Mouse (Mus musculus): Measurements from ENCODE around the gene Ccng1.

Ccng1 gene

DNA sequence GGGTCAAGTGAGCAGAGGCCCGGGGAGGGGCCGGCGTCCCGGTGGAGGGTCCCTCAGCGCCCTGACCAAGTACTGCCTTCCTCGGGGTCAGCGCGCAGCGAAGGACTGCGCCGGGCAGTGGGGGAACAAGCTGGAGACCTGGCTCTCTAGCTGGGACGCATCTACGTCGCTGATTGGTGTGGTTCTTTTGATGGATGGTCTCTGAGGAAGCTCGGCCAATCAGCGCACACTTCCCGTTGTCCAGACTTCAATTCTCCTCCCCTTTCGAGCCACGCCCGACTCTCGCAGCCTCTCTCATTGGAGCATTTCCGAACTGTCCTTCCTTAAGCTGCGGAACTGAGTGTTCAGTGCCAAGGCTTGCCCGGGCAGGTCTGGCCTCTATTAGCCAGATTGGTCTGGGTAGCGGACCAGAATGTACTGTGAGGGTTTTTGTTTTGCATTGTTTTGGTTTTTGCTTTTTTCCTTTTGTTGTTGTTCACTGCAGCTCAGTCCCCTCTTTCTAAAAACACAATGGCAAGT is at the start of gene Ccng1:
Ccng1 (minus strand) TSS at position 203 of the 519 bp plus-strand sequence.
- DNase-seq (ENCODE audit: low spot score in 2 of 2) = peak; percentile 95 to 98

DNA sequence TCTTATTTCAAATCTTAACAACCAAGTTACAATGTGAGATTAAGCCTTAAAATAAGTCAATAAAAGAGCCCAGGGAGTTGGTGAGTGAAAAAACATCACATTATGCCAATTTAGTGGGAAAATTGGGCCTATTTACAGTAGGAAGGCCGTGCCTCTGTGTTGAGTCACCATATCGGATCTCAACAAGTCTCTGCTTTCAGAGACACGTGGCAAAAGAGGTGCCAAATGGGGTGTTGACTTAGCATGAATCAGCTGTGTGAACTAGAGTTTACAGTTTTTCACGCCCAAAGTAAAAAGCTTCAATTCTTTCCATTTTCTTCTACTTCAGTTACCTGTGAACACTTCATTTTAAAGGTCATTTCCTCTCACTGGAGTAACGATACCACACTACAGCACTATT is 35.2 kb upstream of the Ccng1 start:
- DNase-seq (ENCODE audit: low spot score in 2 of 2) = no peak

DNA sequence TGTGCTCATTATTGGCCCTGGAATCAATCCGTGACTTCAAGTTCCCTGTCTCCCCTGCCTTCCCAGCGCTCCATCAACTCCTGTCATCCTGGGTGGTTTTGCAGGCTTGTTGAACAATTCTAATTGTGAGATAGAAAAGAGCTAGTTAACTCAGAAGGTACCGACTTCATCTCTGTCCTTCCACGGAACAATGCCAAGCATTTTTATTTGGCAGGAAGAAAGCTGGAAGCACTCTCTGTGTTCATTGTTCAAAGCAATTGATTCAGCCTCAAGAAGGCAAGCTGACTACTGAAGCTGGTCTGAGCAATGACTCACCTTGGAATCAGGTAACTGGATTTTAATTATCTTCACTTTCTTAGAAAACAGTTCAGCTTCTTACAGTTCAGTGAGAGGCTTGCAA is 34.6 kb upstream of the Ccng1 start:
- DNase-seq (ENCODE audit: low spot score in 2 of 2) = no peak

DNA sequence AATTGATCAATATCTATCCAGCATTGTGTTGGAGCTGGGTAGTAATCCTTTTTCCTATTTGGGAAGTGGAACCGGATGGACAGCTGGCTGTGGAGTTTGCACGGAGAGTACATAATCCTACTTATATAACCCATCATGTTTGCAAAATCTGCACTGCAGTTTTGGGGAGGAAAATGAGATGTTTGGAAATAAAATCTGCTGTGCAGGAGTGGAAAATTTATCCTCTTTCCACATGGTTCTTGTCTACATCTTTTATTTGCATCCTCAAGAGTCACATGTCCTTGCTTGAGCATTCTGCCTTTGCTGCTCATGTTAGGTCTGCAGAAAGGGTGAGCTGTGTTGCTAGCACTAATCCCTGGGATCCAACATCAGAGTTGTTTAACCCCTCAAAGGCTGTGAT is 31.8 kb upstream of the Ccng1 start:
- DNase-seq (ENCODE audit: low spot score in 2 of 2) = peak in 1 of 2 experiments; percentile 30

DNA sequence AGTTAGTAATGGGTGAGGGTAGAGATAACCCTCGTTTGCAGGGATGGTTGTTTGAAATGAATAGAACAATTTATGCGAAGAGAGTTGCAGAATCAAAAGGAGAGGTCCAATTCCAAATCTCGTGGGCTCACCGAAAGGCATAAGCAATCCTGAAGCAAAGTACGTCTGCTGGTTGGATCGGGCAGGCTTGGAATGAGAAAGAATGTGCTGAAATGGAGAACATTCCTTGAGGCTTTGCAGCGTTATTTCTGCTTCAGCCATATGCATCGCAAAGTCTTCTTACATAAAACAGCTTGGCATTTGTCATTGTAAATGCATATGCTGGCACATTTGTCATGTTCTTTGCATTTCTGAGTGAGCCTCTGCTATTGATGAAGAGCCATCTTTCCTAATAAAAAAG is 29.2 kb upstream of the Ccng1 start:
- peak; percentile 54 to 78 for DNase-seq (ENCODE audit: low spot score in 2 of 2)

DNA sequence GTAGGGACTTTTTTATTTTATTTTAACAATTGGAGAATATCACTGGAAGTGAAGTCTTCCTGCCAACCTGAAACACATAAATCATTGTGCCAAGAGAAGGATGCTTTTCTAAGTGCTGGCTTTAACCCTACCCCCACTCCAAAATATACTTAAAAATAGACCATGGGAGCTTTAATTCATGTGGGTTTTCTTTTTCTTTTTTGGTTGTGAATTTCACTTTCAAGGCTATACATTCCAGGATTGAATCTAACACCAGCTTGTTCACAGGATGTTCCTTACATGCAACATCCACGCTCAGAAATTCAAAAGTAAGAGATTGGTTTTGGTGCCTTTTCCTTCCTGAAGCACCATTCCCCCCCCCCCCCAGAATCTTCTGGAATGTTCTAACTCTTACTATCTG is 28.2 kb upstream of the Ccng1 start:
- no peak for DNase-seq (ENCODE audit: low spot score in 2 of 2)

DNA sequence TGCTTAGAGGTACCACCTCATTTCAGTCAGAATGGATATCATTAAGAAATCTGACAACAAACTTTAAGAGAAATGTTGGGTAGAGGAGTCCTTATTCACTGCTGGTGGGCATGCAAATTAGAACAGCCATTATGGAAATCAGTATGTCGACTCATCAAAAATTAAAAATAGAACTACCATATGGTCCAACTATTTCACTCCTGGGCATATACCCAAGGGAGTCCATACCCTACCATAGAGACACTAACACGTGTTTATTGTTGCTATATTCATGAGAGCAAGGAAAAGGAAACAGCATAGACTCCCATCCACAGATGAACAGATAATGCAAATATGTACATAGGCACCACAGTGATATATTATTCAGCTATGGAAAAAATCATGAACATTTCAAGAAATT is 26.7 kb upstream of the Ccng1 start:
- no peak for DNase-seq (ENCODE audit: low spot score in 2 of 2)

DNA sequence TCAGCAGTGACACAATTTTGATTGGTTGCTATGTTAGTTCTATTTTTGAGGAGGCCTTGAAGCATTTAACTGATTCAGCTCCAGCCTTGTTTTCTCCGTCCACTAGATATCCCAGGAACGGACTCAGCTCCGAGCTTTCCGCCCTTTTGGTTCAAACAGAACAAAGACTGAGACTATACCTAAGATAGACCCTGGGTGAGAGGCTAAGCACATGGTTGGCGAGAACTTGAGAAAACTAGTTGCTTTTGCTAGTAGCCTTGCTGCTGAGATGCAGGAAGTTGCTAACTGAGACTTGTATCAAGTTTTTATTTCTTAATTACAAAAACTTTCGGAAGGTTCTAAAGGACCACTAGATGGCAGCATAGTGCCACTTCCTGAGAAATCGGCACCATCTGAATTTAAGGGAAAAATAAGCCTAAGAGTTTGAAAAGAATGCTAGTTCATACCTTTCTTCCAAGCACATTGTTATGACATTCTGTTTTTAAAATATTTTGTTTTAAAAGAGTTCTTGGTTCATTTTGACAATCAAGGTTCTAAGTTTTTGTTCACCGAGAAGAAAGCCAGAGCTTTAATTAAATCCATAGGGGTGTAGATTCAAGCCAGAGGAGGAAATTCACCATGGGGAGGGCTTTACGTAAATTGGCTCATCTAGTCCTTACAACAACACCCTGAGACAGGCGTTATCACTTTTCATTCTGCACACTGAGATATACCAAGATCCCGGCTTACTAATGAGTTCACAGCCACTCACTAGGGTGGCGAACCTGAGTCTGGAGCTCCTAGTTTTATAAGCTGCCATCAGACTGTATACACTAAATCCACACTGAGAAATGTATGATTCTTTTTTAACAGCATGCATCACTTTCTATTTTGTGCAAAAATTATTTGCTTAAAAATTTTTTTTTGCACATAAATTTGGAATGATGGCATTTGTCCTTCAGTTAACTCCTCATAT is 20.5 kb upstream of the Ccng1 start:
- DNase-seq (ENCODE audit: low spot score in 2 of 2) = peak in 1 of 2 experiments; percentile 57

DNA sequence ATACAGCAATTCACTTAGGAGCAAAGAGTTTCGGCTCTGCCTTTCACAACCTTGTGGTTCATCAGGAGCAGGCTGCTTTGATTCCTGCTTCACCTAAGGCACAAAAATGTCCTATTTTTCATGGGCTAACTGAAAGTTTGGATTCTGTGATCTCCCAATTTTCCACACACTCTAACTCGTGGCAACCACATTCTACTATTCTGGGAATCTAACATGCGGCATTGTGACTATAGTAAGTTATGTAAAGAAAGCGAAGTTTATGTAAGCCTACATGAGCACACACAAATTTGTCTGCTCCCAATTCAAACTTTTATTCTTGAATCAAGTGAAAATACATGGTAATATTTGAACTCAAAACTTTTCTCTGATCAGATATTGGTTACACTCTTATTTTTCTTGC is 9.6 kb upstream of the Ccng1 start:
- DNase-seq (ENCODE audit: low spot score in 2 of 2) = no peak

DNA sequence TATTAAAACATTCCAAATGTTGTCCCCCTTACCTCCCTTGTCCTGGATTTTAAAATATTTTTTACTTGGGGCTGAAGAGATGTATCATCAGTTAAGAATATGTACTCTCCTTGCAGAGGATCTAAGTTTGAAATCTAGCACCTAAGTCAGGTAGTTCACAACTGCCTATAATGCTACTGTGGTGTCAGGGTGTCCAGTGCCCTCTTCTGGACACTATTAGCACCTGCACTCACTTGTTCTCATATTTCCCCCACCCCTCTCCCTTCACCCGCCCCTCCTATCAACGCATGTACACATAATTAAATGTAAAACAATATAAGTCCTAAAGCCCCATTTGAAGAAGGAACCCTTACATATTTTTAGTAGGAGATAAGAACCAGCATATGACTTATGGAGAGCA is 8.3 kb upstream of the Ccng1 start:
- DNase-seq (ENCODE audit: low spot score in 2 of 2) = no peak

DNA sequence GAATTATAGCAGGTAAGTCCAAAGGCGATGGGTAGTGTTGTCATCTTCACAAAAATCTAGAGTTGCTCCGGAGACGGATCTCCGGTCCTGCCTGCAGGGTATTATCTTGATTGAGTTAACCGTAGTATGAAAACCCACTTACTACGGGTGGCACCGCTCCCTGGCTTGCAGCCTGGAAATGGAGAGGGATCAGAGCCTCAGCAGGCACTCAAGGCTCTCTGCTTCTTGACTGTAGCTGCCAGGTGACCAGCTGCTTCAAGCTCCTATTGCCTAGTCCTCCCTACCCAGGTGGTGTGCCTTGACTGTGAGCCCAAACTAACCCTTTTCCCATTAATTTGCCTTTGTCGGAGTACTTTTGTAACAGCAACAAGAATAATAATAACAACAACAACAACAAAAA is 4.8 kb upstream of the Ccng1 start:
- DNase-seq (ENCODE audit: low spot score in 2 of 2) = no peak

DNA sequence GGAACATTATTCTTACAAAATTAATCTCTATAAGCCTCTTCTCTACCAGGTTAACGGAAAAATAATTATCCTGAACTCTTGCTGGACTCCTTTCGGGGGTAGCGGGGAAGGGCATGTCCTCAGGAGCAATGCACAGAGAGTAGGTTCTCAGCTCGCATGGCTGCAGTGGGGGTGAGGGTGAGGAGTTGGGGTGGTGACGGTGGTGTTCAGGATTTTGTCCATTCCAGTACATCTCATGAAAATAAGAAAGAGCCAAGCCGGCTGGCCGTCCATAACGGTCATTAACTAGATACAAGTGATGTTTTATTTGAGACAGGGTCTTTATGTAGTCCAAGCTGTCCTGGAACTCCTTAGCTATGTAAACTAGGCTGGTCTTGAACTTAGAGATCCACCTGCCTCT is 857 bp upstream of the Ccng1 start:
- DNase-seq (ENCODE audit: low spot score in 2 of 2) = no peak

DNA sequence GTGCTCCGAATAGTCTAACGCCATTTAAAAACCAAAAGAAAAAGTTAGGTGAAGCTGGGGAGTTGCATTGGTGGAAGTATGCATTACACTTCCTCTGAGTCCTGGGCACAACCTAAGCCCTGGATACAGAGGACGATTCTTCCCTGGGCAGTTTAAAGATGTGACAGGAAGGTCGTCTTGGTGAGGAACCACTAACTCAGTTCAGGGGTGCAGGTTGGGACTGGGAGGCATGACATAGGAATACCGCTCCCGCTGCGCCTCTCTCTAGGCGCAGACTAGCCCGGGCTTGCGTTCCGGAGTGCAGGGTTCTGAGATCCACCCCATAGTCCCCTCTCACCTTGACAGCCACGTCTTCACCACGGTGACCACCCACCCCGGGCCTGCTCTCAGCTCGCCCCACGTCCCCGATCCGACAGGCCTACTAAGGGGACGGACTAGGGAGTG is 425 bp downstream of the Ccng1 start:
- no peak for DNase-seq (ENCODE audit: low spot score in 2 of 2)

DNA sequence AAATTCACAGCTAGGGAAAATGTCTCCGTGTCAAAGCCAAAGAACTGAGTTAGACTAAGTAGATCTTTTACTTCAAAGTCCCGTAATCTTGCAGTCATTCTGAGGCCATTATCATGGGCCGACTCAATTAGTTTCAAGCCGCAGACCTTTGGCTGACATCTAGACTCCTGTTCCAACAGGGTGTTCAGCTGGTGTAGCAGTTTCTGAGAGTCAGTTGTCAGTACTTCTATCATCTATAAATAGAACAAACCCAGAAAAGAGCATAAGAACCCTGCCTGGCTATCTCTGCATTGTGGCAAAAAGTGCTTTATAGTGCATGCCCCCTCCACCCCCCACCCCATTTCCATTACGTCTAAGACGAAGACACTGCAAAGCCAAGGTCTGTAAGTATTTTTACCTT is 1.3 kb downstream of the Ccng1 start:
- DNase-seq (ENCODE audit: low spot score in 2 of 2) = no peak

DNA sequence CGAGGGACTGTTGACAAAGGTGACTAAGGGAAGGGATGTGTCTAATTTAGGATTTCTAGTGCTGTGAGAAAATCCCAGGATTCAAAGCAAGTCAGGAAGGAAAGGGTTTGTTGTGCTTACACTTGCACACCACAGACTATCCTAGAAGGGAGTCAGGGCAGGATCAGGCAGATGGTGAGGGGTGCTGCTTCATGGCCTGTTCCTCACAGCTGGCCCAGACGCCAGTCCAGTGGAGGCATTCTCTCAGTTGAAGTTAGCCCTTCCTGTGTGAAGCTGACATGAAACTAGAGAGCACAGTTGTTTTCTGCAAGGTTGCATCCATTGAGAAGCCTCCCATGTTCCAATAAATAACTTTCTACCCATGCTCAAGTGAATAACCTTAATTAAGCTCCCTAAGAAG is 7.4 kb downstream of the Ccng1 start:
- DNase-seq (ENCODE audit: low spot score in 2 of 2) = no peak

DNA sequence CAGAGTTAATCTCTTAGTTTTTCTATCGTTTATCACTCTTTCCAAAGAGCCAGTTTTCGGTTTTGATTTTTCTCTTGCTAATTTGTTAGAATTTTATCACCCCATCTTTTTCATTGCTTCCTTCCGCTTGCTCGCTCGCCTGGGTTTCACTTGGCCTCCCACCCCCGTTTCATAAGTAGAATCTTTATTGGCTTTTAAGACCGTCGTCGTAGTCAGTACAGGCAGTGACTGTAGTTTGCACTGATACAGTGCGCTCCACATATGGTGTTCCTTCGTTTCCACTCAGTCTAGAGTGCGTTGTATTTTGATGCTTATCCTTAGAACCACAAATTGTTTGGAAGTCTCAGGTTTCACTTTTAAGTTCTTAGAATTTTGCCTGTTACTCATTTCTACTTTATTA is 8.8 kb downstream of the Ccng1 start:
- DNase-seq (ENCODE audit: low spot score in 2 of 2) = no peak

DNA sequence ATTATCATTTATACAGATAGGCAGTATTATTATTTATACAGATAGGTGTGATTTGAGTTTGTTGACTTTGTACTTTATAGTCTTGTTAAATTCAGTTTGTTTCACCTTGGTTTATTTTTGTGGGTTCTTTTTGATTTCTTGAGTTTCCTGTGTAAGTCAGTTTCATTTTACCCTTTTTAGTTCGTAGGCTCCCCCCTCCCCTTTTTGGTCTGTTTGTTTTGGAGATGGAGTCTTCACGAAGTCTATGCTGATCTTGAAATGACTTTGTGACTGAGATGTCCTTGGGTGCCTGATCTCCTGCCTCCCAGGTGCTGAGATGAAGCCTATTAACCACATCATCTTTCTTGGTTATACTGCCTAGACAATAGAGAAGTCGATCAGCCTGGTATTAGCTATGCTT is 10.8 kb downstream of the Ccng1 start:
- DNase-seq (ENCODE audit: low spot score in 2 of 2) = no peak

DNA sequence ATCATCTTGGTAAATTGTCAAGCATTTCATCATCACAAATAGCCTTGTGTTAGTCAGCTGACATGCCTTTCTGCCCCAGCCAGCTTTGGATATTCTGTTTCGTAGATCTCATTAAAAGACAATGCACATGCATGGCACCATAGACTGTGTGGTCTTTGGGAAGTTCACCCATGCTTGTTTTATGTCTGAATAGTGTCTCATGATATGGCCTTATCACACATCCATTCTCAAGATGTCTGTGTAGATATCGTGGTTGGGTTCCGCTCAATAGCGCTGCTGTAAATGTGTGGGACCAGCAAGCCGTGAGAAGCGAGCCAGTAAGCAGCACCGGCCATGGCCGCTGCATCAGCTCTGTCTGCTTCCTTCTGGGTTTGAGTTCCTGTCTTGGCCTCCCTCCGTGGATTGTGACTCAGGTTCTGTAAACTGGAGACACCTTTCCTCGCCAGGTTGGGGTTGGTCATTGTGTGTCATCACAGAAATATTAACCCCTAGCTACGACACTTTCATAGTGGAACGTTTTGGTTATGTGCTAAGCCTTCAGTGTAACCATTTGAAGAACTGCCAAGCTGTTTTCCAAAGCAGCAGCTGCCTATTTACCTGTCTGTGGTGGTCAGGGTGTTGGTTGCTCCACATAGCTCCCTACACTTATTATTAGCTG is 13.4 kb downstream of the Ccng1 start:
- DNase-seq (ENCODE audit: low spot score in 2 of 2) = no peak

DNA sequence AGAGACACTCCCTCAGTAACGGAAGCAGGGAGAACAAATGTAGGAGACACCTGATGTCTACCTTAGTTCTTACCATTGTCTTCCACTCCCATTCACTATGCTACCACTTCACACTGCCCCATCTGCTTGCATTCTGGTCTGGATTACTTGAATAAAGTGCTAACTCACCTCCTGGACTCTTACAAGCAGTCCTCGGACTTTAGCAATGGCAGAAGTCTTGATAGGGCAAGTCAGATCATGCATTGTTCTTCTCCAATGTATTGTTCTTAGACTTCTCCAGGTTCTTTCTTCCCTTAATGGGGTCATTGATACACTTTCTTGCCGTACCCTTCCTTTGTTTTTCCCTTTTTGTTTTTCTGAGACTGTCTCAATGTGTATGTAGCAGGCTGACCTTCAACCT is 17.7 kb downstream of the Ccng1 start:
- no peak for DNase-seq (ENCODE audit: low spot score in 2 of 2)

DNA sequence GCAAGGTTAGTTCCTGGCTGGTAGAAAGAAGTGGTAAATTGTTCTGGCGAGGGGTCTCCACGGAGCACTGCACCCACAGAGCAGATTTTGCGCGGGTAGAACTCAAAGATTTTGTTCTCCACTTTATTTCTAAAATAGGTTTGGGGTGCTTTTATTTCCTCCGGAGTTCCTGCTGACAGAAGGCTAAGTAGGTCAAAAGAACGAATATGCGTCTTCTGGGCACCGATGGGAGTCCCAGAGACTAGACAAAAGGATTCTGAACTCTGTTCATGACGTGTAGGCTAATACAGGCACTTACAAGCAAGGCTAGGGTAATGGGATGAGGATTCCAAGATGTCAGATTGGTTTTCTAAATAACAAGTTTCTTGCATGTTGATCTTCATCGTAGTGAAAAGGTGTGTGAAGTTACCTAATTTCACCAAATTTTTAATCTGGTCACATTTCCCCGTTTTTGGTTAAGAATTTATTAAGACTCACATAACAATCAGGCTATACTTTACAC is 20.8 kb downstream of the Ccng1 start:
- no peak for DNase-seq (ENCODE audit: low spot score in 2 of 2)

DNA sequence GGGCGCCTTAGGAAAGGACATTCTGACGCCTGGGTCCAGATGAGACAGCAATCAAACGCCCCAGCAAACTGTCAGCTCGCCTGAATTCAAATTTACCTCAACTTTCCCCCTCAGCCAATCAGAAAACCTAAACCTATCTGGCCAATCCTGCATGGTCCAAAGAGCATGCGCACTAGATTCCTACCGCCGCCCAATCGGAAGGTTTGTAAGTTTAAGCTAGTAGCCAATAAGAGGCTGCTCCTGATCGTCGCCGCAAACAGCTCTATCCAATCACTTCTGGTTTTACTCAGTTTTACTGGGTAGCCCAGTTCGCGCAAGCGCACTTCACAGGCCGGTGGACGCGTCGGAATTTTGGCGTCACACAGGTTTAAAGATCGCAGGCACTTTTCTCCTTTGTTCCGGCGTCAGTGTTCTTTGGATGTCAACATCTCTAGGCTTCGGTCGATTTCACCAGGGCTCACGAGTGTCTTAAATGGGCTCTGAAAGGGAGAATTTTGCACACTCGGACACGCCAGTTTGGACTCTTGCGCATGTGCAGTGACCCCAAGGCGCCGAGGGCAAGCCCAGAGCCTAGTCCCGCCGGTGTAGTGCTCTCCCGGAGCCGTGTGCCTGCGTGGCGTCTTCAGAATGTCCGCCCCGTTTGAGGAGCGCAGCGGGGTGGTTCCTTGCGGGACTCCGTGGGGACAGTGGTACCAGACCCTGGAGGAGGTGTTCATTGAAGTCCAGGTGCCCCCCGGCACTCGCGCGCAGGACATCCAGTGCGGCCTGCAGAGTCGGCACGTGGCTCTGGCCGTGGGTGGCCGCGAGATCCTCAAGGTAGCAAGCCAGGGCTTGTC is 21.6 kb downstream of the Ccng1 start, which contains the start of the genes Hmmr and Nudcd2:
Hmmr (minus strand) TSS at position 84 of the 836 bp plus-strand sequence.
Nudcd2 (plus strand) TSS at position 329 of the 836 bp plus-strand sequence.
- peak; percentile 97 to 98 for DNase-seq (ENCODE audit: low spot score in 2 of 2)

DNA sequence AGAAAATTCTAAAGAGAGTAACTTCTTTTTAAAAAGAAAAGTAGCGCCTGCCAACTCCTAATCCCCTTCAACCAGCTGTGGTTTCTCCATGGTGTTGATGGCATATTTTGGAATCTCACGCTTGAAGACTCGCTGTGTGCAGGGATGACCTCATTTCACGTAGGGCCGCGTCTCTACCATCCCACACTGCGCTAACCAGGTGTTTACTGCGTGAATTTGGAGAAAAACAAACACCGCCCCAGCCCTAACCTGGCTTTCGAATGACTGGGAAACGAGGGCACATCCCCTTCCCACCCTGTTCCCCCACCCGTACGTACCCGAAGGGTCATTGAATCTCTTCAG is 22.1 kb downstream of the Ccng1 start:
- DNase-seq (ENCODE audit: low spot score in 2 of 2) = no peak
